Mouse (Mus musculus): ENCODE measurements around the gene Kbtbd12. TPM values are rescaled to one million over a fixed set of nuclear protein-coding genes. Genes with fewer than 3 reads are reported as not detected.
A peak's percentile ranks its signal among the peaks of the same experiment; 100 is the strongest.

Kbtbd12 gene
- total and polyA plus RNA-seq, 3 experiments = 0.84 to 1.1 TPM; not detected in 1

DNA sequence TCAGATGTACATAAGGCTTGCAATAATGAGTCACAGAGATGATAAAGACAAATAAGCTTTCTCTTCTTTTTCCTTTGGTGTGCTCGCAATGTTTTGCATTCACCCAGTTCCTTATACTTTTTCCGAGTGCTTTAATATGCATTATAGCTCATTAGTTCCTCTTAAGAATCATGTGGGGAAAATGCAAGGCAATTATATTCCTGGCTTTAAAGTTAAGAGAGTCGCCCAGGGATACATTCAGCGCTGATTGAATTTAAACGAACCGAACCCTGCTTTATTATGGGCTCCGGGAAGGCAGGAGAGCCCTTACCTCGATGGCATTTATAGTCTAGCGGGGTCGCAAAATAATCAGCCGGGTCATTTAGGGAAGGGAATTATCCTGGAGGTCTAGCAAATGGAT, 10.8 kb downstream of the Kbtbd12 start:
- DNase-seq = no peak

DNA sequence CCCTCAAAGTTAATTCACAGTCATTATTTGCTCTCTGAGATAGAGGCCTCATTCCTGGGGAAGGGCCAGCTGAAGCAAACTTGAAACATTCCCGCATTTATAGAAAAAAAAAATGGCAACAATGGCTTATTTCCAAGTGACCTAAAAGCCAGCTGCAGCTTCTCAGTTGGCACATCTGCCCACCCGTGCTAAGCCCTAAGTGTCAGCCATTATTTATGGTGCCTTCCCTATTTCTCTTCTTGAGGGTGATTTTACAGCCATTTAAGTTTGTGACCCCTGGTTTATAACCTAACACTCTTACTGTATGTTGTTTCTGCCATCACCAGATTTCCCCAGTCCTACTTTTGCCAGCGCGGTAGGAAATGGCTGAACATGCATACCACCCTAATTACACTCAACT, 11.3 kb downstream of the Kbtbd12 start:
- no peak for DNase-seq

DNA sequence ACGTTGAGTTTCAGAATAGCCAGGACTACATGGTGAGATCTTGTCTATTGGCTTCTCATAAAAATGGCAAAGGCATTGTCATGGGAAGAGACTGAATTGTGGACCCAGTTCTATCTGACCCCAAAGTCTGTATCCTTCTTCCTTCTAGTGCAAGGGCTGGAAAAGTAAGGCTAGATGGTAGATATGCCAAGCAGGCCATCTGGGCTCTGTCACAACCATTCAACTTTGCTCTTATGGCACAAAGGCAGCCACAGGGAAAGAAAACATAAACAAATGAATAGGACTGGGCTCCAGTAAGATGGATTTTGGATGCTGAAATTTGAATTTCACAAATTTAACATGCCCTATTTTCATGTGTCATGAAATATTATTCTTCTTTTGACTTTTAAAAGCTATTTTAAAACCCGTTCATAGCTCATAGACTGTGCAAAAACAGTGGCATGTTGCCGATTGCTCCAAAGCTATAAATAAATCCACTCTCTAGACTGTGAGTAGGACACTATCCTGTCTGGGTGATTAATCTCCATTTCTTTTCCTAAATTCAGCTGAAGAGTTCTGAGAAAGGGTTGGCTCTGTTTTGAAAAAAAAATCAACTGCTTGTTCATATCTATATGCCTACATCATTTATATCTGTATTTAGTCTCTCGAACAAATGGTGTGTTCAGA, 15.8 kb downstream of the Kbtbd12 start:
- DNase-seq = no peak

DNA sequence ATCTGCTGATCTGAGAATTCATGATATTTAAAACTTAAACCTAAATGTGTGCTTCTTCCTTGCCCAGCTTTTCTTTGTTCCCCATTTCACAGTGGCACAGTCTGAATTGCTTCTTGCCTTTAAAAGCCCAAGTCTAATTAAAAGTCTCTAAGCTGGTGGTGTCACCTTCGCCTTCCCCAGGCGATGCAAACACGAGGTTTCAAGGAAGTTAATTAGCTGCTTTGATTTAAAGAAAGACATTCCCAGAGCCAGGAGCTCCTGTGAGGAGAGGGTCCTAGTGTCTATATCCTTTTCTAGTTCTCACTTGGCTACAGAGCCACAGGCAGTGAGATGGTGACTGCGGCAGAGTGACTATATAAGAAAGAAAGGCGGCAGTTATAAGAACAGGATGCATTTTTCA, 18.2 kb downstream of the Kbtbd12 start:
- DNase-seq = no peak

DNA sequence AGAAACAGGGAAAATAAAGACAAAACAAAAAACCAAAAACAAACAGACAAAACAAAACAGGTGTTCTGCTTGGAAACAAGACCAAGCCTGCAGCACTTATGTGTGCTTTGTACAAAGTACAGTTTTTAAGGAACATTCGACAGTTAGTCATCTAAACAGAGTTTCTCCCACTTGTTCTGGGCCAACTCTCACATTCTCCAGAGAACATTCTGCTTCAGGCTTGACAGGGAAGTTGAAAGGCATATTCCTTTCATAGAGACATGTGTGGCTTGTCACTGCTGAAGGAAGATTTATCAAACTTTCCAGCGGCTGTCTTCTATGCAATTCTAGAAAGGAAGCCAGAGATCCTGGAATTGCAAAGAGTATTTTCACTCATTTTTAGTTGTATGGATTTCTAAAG, 22.4 kb downstream of the Kbtbd12 start:
- DNase-seq = no peak

DNA sequence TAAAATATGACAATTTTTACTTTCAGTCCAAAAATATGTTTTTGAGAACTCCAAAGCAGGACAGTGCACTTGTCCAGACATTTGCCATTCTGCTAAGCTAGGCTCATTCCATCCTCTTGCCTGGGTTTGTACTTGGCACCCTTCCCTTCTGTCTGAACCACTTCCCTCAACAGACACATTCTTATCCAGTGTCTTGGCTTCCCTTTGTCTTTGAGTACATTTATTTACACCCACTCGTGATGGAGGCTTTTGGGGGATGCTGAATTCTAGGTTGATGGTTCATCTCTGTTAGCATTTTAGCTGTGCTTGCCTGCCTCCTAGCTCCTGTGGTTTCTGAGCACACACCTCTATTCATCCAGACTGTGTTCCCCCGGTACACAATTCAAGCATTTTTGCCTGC, 31.3 kb downstream of the Kbtbd12 start:
- no peak for DNase-seq

DNA sequence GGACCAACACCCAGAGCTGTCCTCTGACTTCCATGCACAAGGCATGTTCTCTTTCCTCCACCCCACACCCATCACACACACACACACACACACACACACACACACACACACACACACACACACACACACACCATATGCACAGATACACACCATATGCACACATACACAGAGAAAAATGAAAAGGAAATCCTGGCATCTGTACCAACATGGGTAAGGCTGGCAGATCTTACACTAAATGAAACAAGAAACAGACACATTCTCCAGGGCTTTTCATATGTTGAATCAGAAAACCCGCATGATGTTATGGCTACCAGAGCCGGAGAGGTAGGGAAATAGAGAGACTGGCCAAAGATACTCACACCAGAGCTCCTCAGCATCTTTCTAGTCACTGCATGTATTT, 32.0 kb downstream of the Kbtbd12 start:
- no peak for DNase-seq

DNA sequence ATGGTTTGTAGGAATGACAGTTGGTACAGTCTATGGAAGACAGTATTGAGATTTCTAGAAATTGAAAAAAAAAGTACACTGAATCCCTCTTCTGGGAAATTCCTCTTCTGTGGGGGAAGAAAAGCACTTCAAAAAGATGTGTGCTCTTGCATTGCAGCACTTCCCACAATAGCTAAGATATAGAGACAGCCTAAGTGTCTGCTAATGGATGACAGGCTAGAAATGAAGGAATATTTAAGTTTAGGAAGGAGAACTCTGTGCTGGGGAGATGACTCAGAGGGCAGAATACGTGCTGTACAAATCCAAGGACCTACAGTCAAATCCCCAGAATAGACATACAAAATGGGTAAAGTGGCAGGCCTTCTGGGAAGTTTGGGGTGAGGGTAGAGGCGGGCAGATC, 32.5 kb downstream of the Kbtbd12 start:
- no peak for DNase-seq

DNA sequence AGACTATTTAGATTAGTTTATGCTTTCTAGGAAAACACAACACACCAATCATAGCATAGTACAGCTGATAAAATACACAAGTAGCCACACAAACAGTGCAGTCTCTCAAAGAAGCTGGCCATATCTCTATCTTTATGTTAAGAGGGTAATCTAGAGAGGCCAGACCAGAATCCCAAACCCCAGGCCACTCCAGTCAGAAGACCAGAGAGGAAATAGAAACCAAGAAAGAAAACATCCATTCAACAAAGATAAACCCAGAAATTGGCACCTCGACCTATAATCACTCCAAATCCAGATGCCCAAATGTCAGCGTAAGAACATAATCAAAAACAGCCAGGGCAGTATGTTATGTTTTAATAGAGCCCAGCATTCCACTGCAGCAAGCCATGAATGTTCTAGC, 41.6 kb downstream of the Kbtbd12 start:
- DNase-seq = no peak

DNA sequence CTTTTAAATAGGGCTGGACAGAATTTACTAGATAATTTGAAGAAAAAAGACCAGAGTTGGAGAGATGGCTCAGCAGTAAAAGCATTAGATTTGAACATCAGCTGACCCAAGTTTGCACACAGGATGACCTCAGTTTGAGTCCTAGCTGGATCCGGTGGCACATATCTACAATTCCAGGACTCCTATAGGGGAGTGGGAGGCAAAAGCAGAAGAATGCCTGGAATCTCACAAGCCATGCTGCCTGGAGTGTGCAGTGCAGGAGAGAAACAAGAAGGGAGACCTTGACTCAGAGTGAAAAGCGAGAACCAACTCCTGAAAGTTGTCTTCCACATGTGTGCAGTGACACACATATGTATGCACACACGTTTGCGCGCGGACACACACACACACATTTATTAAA, 45.4 kb downstream of the Kbtbd12 start:
- no peak for DNase-seq

DNA sequence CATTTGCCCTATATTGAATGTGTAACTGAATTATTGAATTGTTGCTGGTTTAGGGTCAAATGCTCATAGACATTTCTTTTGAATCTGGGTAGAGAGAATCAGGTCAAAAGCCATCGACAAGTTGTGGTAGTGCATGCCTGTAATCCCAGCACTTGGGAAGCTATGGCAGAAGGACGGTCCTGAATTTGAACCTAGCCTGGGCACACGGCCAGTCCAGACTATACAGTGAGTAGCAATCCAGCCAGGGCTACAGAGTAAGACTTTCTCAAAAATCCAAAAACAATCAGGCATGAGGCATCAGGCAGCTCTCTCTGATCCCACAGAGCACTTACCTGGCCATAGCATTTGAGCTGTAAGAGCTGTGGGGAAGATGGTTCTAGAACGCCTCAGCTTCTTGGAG, 47.5 kb downstream of the Kbtbd12 start:
- DNase-seq = no peak

DNA sequence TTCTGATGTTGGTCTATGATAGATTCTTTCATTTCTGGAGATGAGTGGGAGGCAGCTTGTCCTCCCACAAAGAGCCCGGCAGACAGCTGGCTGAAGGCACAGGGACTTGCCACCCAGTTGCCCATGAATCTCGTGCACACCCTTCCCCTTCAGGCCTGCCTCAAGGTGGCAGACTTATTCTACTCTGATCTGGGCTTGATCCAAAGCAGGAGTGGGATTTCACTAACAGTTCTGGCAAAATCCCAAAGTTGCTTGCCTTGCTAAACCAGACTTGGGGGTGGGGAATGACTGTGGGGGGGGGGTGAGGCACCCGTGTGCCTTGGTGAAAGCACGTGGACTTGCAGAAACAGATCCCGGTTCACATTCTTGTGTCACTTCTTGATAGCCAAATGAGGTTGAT, 48.2 kb downstream of the Kbtbd12 start:
- peak; percentile 37 for DNase-seq

DNA sequence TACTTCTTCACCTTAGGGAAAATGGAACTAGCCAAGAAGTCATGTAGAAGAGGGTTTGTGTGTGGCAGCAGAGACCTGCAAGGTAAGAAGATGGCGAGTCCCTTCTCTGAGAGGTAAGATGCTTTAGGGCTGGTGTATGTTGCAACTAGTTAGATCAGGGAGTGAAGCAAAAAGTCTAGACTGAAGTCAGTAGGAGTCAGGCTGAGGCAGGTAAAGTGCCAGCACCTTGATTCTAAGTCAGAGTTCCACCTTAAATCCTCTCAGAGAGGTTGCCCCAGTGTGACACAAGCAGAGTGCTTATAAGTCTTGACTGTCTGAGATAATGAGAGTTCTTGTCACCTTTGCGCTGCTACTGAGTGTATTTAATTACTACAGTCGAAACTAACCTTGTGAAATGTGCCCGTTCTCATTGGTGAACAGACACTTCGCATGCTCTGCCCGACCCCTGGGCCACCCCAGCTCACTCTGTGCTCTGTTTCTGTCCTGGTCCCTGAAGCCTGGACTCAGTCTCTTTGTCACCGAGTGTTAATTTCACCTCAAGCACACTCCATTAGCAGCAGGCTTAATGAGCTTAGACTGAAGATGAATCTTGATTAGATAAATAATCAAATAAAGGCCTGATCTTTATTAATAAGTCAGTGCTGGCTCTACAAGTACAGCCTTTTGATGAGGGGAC, 49.0 kb downstream of the Kbtbd12 start:
- DNase-seq = no peak

DNA sequence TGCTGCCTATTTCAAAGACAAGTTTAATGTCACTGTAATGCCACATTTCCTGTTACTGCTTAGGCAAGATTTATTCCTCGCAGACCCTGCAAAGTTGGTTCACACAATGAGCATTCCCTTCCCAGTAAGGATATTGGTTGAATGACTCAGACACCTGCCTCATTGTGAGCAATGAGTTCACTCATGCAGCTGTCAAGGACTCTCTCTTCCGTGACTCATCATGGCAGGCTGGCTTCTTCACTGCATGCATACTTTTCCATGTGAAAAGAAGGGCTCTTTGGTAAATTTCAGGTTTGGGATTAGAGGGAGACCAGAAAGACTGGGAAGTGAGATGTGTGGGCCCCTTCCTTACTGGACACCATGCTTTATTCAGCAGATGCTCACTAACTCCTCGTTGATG, 50.7 kb downstream of the Kbtbd12 start:
- DNase-seq = peak; percentile 75

DNA sequence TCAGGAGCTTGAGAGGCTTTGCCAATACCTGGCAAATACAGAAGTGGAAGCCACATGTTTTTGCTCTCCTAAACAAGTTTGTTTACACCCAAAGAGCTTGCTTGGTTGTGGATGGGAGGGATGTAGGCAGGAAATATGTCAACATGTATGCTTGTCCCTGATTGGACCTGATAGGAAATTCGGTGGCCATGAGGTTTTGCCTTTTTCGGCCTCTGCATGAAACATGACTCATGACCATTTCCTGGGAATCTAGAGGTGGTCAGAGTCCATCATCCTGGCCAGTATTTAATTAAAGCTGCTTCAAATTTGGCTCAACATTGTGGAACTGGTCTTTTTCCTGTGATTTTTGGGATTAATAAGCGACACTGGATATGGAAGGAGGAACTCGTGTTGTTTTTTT, 53.8 kb downstream of the Kbtbd12 start:
- DNase-seq = no peak

DNA sequence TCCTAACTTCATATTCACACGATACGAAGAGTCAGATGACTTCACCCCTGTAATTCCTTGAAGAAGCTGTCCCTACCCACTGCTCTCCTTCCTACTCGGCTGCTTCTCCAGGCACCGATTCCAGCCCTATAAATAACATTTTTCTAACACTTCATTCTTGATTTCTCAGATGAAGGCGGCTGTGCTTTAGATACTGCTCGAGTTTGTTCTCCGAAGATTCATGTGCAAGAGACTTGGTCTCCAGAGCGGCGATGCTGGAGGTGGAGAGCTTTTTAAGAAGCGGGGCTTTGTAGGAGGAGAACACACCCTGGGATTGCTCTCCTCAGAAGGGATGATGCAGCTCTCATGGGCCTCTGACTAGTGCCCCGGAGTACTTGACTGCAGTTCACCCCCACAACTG, 61.3 kb downstream of the Kbtbd12 start:
- DNase-seq = no peak

DNA sequence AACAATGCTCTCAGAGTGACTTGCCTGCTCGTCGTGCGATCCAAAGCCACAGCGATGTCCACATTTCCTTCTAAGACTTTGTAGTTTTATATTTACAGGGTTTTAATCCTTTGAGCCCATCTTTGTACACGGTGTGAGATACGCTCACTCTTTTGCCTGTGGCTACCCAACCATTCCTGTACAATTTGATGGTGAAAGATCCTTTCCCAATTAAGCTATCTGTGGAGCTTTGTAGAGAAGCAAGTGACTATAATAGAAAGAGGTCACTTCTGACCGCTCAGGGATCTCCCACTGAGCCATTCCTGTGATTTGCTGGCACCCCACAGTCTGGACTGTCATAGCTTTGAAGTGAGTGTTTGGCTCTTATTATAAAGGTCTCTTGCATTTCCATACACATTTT, 71.1 kb downstream of the Kbtbd12 start:
- no peak for DNase-seq

DNA sequence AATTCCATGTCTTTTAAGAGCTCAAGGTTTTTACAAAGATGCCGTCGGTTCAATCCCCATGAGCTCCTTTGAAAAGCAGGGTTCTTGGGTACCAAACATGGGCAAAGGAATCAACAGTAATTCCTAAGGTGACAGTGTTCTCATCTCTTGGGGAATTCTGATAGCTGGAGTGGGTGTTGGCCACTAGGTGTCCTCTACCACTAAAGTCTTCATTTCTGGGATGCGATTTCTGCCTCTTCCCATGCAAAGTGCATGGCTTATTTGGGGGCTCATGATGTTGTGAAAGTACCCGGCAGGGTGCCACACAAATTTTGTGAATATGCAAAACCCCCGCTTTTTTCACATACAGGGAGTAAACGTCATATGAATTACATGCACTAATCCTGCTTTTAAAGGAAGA, 72.7 kb downstream of the Kbtbd12 start:
- DNase-seq = no peak

DNA sequence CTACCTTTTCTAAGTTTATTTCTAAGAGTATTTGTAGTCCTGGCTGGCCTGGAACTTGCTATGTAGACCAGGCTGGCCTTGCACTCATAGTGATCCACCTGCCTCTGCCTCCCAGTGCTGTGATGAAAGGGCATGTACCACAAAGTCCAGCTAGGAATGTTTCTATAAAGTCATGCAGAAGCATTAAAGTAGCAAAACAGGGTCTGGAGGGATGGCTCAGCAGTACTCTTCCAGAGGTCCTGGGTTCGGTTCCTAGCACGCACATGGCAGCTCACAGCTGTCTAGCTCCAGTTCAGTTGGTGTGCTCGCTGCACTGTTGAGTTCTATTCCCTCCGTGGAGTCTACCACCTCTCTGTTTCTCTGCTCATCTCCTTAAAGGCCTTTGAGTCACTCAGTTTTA, 77.6 kb downstream of the Kbtbd12 start:
- DNase-seq = no peak

DNA sequence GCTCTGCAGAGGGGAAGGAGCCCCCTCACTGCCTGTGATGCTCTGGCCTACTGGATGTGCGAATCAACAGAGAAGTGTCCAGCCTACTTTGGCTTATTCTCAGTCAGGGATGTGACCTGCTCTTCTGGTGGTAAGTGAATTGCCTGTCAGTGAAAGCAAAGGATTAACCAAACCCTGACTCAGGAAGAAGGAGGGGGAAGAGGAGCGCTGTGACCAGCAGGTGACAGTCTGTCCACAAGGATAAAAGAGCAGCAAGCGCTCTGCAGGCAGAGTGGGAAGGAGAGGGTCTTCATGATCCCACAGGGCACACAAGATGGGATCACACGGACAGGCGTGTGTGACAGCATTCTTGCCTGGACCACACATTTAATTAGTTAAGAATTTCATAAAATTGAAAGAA, 78.1 kb downstream of the Kbtbd12 start:
- no peak for DNase-seq

DNA sequence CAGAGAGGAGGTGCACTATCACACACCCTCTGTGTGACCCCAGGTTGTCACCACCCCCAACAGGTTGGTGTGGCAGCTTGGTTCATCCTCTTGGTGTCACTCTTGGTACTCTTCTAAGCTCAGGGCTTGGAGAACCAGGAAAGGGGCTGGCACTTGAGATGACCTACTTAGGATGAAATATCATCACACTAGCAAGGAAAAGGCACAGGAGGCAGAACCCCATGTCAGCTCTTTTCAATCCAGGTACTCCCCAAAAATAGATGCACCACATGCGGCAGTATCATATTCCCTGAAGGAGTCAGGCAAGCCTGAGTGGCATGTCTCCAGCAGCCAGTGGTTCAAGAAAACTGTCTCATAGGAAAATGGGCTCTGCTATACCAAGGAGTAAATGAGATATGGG, 79.7 kb downstream of the Kbtbd12 start:
- DNase-seq = peak; percentile 43

DNA sequence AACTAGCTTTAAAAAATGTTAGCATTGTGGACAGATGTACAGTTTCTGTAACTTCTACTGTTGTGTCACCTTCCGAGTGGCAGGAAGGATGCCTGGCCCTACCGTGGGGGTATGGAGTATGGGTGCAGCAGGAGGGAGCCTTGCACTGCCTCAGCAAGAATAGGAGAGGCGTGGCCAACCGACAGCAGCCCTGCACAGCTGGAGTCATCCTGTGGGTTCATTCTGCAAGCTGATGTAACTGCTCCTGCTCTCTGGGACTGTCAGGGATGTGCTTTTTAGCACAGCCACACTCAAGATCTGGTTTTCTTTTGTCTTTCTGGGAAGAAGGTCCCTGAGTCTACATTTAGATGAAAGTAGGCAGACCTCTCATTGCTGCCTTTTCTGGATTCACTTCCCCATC, 80.2 kb downstream of the Kbtbd12 start:
- DNase-seq = no peak

DNA sequence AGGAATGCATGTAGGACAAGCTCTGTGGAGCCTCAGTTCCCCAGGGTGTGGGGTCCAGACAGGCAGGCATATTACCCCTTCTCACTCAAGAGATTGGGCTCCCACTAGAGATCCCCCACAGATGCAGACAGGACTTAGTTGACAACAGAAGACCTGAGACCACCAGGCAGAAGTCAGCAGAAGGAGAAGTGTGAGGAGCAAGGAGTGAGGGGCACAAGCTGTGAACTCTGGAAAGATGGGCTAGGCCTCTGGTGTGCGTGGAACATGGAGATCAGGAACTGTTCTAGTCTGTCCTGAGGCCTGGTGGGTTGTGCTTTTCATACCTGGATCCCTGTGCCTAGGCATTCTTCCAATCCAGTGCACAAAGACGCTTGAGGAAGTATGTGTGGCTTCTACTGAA, 87.8 kb downstream of the Kbtbd12 start:
- DNase-seq = no peak

DNA sequence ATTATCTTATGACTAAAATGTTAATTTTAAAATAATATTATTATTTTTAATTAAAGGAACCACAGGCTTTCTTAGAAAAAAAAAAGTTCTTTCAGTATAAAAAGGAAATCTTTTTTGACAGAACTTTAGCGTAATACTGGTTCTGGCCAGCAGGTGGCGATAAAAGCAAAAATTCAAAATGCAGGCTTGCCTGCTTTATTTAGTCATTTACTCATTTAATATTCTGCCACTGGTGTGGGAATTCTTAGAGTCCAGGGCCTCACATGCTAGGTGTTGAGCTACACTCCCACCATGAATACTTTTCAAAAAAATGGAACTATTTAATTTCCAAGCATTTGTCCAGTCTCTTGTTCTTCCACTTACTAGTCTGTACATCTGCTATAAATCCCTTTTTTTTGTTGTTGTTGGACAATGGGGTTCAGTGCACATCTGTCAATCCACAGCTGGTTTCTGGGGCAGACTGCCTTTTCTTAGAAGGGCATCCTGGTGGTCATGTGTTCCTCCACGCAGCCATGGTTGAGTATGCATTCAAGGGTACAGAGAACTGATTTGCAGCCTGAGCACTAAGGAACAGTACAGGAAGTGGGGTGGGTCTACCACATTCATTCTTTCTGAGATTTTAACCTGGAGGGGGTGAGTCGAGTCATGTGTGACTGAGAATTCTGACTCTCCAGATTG, 88.5 kb downstream of the Kbtbd12 start:
- peak; percentile 45 for DNase-seq

All from adrenal gland, adult 2 months (tissue).